Mouse (Mus musculus) embryo, embryonic 11 days (tissue): ENCODE data around the gene Itm2c.

Experiments
- DNase-seq: peaks from one replicate; pipeline ENCODE4 v3.0.0-alpha.2; 2015

The Itm2c gene

GRCm38 (mm10) chr1:85935148-85935852 lies 41.2 kb downstream of the Itm2c start:
- peak; percentile 68 for DNase-seq

- DNase-seq = no peak
These were observed 42.2 kb downstream of the Itm2c start for GRCm38 (mm10) chr1:85936265-85936664.

GRCm38 (mm10) chr1:85937323-85937722 lies 43.2 kb downstream of the Itm2c start:
- DNase-seq = no peak

GRCm38 (mm10) chr1:85942318-85942717 lies 48.2 kb downstream of the Itm2c start:
- no peak for DNase-seq

- no peak for DNase-seq
These were observed 55.1 kb downstream of the Itm2c start for GRCm38 (mm10) chr1:85949085-85949684.

GRCm38 (mm10) chr1:85955150-85955549 lies 61.1 kb downstream of the Itm2c start:
- no peak for DNase-seq

GRCm38 (mm10) chr1:85957290-85957689 lies 63.2 kb downstream of the Itm2c start:
- DNase-seq = no peak

- no peak for DNase-seq
These were observed 64.0 kb downstream of the Itm2c start for GRCm38 (mm10) chr1:85957942-85958619.
